Mouse (Mus musculus): Measurements from ENCODE around the gene Gm20481. TPM values are rescaled to one million over a fixed set of nuclear protein-coding genes. Genes with fewer than 3 reads are reported as not detected.

Gm20481 gene
- polyA plus RNA-seq, 1 experiment from 2014 or later = not detected

Other genes with a start within 250 kb of the Gm20481 start
- gene C4b, start 226.0 kb upstream of the Gm20481 start, polyA plus RNA-seq (2016; fragmentation: Nextera tagmentation; extraction: Ambion mirVana) = 0.05 TPM in 1 of 2 replicates, not detected in the other
- not detected in 2 replicates for gene Cyp21a1, start 165.4 kb upstream of the Gm20481 start, polyA plus RNA-seq (2016; fragmentation: Nextera tagmentation; extraction: Ambion mirVana)
- 21.5 and 23.8 TPM in 2 replicates for gene Stk19, start 133.0 kb upstream of the Gm20481 start, polyA plus RNA-seq (2016; fragmentation: Nextera tagmentation; extraction: Ambion mirVana)
- gene Dxo, start 132.9 kb upstream of the Gm20481 start, polyA plus RNA-seq (2016; fragmentation: Nextera tagmentation; extraction: Ambion mirVana) = 65.5 and 77.7 TPM in 2 replicates
- 61.6 and 64.3 TPM in 2 replicates for gene Skiv2l, start 119.7 kb upstream of the Gm20481 start, polyA plus RNA-seq (2016; fragmentation: Nextera tagmentation; extraction: Ambion mirVana)
- 127 and 134 TPM in 2 replicates for gene Nelfe, start 119.5 kb upstream of the Gm20481 start, polyA plus RNA-seq (2016; fragmentation: Nextera tagmentation; extraction: Ambion mirVana)
- gene Cfb, start 107.4 kb upstream of the Gm20481 start, polyA plus RNA-seq (2016; fragmentation: Nextera tagmentation; extraction: Ambion mirVana) = 1.1 and 1.7 TPM in 2 replicates
- gene Zbtb12, start 90.4 kb upstream of the Gm20481 start, polyA plus RNA-seq (2016; fragmentation: Nextera tagmentation; extraction: Ambion mirVana) = 8.6 and 8.9 TPM in 2 replicates
- gene Gm20547, start 87.9 kb upstream of the Gm20481 start, polyA plus RNA-seq (2016; fragmentation: Nextera tagmentation; extraction: Ambion mirVana) = 0.31 TPM in 1 of 2 replicates, not detected in the other
- 1.2 and 2.5 TPM in 2 replicates for gene C2, start 71.6 kb upstream of the Gm20481 start, polyA plus RNA-seq (2016; fragmentation: Nextera tagmentation; extraction: Ambion mirVana)
- gene Ehmt2, start 71.4 kb upstream of the Gm20481 start, polyA plus RNA-seq (2016; fragmentation: Nextera tagmentation; extraction: Ambion mirVana) = 111 and 121 TPM in 2 replicates
- 0.29 TPM in 1 of 2 replicates, not detected in the other for gene Slc44a4, start 55.4 kb upstream of the Gm20481 start, polyA plus RNA-seq (2016; fragmentation: Nextera tagmentation; extraction: Ambion mirVana)
- 19.2 and 20.8 TPM in 2 replicates for gene Neu1, start 38.7 kb upstream of the Gm20481 start, polyA plus RNA-seq (2016; fragmentation: Nextera tagmentation; extraction: Ambion mirVana)
- 0.33 and 0.36 TPM in 2 replicates for gene Hspa1b, start 10.7 kb upstream of the Gm20481 start, polyA plus RNA-seq (2016; fragmentation: Nextera tagmentation; extraction: Ambion mirVana)
- 4.2 and 4.9 TPM in 2 replicates for gene Hspa1a, start 2.2 kb downstream of the Gm20481 start, polyA plus RNA-seq (2016; fragmentation: Nextera tagmentation; extraction: Ambion mirVana)
- 0.84 and 0.99 TPM in 2 replicates for gene Hspa1l, start 2.8 kb downstream of the Gm20481 start, polyA plus RNA-seq (2016; fragmentation: Nextera tagmentation; extraction: Ambion mirVana)
- 212 and 230 TPM in 2 replicates for gene Lsm2, start 11.9 kb downstream of the Gm20481 start, polyA plus RNA-seq (2016; fragmentation: Nextera tagmentation; extraction: Ambion mirVana)
- gene Vars, start 31.1 kb downstream of the Gm20481 start, polyA plus RNA-seq (2016; fragmentation: Nextera tagmentation; extraction: Ambion mirVana) = 150 and 160 TPM in 2 replicates
- 0.20 and 0.25 TPM in 2 replicates for gene Vwa7, start 46.7 kb downstream of the Gm20481 start, polyA plus RNA-seq (2016; fragmentation: Nextera tagmentation; extraction: Ambion mirVana)
- gene Sapcd1, start 58.1 kb downstream of the Gm20481 start, polyA plus RNA-seq (2016; fragmentation: Nextera tagmentation; extraction: Ambion mirVana) = 8.7 and 9.5 TPM in 2 replicates
- gene Msh5, start 76.8 kb downstream of the Gm20481 start, polyA plus RNA-seq (2016; fragmentation: Nextera tagmentation; extraction: Ambion mirVana) = 3.7 and 4.2 TPM in 2 replicates
- 205 and 211 TPM in 2 replicates for gene Clic1, start 80.1 kb downstream of the Gm20481 start, polyA plus RNA-seq (2016; fragmentation: Nextera tagmentation; extraction: Ambion mirVana)
- gene Ddah2, start 89.1 kb downstream of the Gm20481 start, polyA plus RNA-seq (2016; fragmentation: Nextera tagmentation; extraction: Ambion mirVana) = 471 and 492 TPM in 2 replicates
- not detected in 2 replicates for gene Ly6g6c, start 95.5 kb downstream of the Gm20481 start, polyA plus RNA-seq (2016; fragmentation: Nextera tagmentation; extraction: Ambion mirVana)
- gene Mpig6b, start 96.3 kb downstream of the Gm20481 start, polyA plus RNA-seq (2016; fragmentation: Nextera tagmentation; extraction: Ambion mirVana) = 0.61 and 0.99 TPM in 2 replicates
- gene Ly6g6e, start 107.0 kb downstream of the Gm20481 start, polyA plus RNA-seq (2016; fragmentation: Nextera tagmentation; extraction: Ambion mirVana) = 1.1 and 1.3 TPM in 2 replicates
- 0.68 TPM in 1 of 2 replicates, not detected in the other for gene Ly6g6d, start 108.2 kb downstream of the Gm20481 start, polyA plus RNA-seq (2016; fragmentation: Nextera tagmentation; extraction: Ambion mirVana)
- 0.27 and 0.65 TPM in 2 replicates for gene Ly6g6f, start 115.7 kb downstream of the Gm20481 start, polyA plus RNA-seq (2016; fragmentation: Nextera tagmentation; extraction: Ambion mirVana)
- gene Abhd16a, start 119.4 kb downstream of the Gm20481 start, polyA plus RNA-seq (2016; fragmentation: Nextera tagmentation; extraction: Ambion mirVana) = 83.3 and 86.7 TPM in 2 replicates
- not detected in 2 replicates for gene Ly6g5c, start 138.4 kb downstream of the Gm20481 start, polyA plus RNA-seq (2016; fragmentation: Nextera tagmentation; extraction: Ambion mirVana)
- gene Ly6g5b, start 145.5 kb downstream of the Gm20481 start, polyA plus RNA-seq (2016; fragmentation: Nextera tagmentation; extraction: Ambion mirVana) = 0.82 and 1.0 TPM in 2 replicates
- 22.4 and 25.5 TPM in 2 replicates for gene Gpank1, start 151.5 kb downstream of the Gm20481 start, polyA plus RNA-seq (2016; fragmentation: Nextera tagmentation; extraction: Ambion mirVana)
- 254 and 259 TPM in 2 replicates for gene Csnk2b, start 152.1 kb downstream of the Gm20481 start, polyA plus RNA-seq (2016; fragmentation: Nextera tagmentation; extraction: Ambion mirVana)
- gene D17H6S53E, start 156.5 kb downstream of the Gm20481 start, polyA plus RNA-seq (2016; fragmentation: Nextera tagmentation; extraction: Ambion mirVana) = 9.3 and 10.7 TPM in 2 replicates
- 0.46 and 0.49 TPM in 2 replicates for gene Apom, start 162.1 kb downstream of the Gm20481 start, polyA plus RNA-seq (2016; fragmentation: Nextera tagmentation; extraction: Ambion mirVana)
- 73.3 and 74.0 TPM in 2 replicates for gene Bag6, start 165.3 kb downstream of the Gm20481 start, polyA plus RNA-seq (2016; fragmentation: Nextera tagmentation; extraction: Ambion mirVana)
- 225 and 230 TPM in 2 replicates for gene Prrc2a, start 195.0 kb downstream of the Gm20481 start, polyA plus RNA-seq (2016; fragmentation: Nextera tagmentation; extraction: Ambion mirVana)
- gene Aif1, start 206.2 kb downstream of the Gm20481 start, polyA plus RNA-seq (2016; fragmentation: Nextera tagmentation; extraction: Ambion mirVana) = 7.0 and 7.3 TPM in 2 replicates
- gene Lst1, start 218.5 kb downstream of the Gm20481 start, polyA plus RNA-seq (2016; fragmentation: Nextera tagmentation; extraction: Ambion mirVana) = 5.9 and 7.7 TPM in 2 replicates
- 0.95 and 0.98 TPM in 2 replicates for gene Ltb, start 224.5 kb downstream of the Gm20481 start, polyA plus RNA-seq (2016; fragmentation: Nextera tagmentation; extraction: Ambion mirVana)
- 0.15 and 0.25 TPM in 2 replicates for gene Tnf, start 232.1 kb downstream of the Gm20481 start, polyA plus RNA-seq (2016; fragmentation: Nextera tagmentation; extraction: Ambion mirVana)
- gene Lta, start 235.4 kb downstream of the Gm20481 start, polyA plus RNA-seq (2016; fragmentation: Nextera tagmentation; extraction: Ambion mirVana) = 0.22 and 0.27 TPM in 2 replicates

All from embryonic facial prominence, embryonic 12.5 days (tissue).